Mouse (Mus musculus) erythroblast, embryonic 14.5 days (primary cell): ENCODE data around the gene Gm20661.

Experiments
- GATA1 ChIP-seq: IDR thresholded peaks from 2 replicates; pipeline ENCODE4 v1.6.1; 2012; ENCODE audit warnings: low read length, inconsistent platforms, mixed read lengths
- TAL1 ChIP-seq: IDR thresholded peaks from 3 replicates; pipeline ENCODE4 v1.6.1; 2012; ENCODE audit warnings: low read length, inconsistent platforms, mixed read lengths

DNA sequence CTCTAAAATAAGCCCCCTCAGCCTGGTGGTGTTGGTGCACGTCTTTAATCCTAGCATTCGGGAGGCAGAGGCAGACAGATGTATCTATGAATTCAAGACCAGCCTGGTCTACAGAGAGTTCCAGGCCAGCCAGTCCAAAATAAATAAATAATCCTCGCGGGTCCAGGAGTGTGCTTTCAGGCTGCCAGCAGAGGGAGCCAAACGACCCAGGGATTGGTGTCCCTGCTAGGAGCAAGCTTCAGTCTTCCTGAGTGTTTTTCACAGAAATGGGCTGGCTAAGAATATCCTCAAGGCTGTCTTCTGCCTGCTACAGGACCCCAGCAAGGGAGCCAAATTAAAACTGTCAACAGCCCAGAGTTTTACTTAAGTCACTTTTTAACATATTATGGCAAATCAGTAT, 19.2 kb upstream of the Gm20661 start:
- TF ChIP-seq GATA1 (no peak), TAL1 (no peak)
